Mouse (Mus musculus): ENCODE data around the gene Ppp4r3a.
"Not testable (repeated sequence)": the region's sequence is repeated elsewhere in the genome, so short reads cannot be mapped to it uniquely, and the experiment has no call there.

Gene Ppp4r3a

DNA sequence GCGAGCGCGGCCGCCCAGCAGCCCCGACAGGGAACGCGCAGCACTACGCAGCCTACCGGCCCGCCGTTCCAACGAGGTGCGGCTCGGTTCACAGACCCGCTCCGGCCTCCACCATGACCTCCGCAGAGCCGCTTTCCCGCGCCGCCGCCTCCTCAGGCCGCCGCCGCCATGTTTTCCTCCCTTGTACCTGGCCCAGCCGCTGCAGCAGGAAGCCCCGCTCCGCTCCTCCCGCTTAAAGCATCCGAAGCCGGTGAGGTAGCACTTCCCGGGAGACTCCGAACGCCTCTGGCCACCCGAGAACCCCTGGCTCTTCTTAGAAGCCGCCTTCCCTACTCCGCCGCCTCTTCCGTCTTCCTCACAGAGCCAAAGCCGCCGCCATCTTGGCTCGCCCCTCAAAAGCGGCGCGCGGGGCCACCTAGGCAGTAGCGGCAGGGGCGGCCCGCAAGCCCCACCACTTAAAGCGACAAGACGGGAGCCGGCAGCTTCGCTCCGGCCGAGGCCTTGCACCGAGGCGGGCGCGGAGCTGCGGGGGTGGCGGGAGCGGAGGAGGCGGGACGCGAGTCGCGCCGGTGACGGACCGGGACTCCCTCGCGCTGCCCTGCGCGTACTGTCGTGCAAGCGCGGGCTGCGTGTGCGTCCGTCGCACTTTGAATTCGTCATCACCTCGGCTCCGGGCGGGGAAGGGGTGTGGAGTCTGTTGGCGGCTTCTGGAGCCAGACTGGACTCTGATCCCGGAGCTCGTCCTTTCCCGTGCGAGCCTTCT is at the start of gene Ppp4r3a:
TSS of gene Ppp4r3a (minus strand) at position 627 of the 763 bp plus-strand sequence.
- DNase-seq (ENCODE audit: low spot score) = peak; percentile 93

DNA sequence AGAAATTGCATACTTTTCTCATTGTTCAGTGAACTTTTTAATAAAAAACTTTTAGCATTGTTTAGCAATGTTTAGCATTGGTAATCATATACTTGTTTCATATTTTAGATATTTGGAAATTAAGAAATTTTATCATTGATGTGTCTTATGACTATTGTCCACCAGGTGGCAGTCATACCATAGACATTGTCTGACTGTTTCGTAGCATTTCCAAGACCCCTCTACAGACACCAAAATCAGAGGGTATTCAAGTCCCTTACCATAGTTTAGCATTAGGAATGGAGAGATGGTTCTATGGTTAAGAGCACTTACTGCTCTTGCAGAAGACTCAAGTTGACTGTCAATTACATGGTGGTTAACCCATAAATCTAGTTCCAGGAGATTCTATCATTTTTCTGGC is 39.5 kb upstream of the Ppp4r3a start:
- DNase-seq (ENCODE audit: low spot score) = peak; percentile 6

DNA sequence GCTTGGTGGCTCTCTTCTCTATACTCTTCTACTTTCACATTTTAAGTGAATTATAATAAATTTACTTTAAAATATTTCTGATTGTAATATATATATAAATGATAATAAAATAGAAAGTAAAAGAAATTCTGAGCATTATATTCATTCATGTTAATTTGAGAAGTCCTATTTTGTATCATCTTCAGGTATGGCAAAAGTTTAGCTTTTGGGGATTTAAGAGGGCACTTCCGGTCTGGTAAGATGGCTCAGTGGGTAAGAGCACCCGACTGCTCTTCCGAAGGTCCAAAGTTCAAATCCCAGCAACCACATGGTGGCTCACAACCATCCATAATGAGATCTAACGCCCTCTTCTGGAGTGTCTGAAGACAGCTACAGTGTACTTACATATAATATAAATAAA is 38.6 kb upstream of the Ppp4r3a start:
- not testable (repeated sequence) for DNase-seq (ENCODE audit: low spot score)

DNA sequence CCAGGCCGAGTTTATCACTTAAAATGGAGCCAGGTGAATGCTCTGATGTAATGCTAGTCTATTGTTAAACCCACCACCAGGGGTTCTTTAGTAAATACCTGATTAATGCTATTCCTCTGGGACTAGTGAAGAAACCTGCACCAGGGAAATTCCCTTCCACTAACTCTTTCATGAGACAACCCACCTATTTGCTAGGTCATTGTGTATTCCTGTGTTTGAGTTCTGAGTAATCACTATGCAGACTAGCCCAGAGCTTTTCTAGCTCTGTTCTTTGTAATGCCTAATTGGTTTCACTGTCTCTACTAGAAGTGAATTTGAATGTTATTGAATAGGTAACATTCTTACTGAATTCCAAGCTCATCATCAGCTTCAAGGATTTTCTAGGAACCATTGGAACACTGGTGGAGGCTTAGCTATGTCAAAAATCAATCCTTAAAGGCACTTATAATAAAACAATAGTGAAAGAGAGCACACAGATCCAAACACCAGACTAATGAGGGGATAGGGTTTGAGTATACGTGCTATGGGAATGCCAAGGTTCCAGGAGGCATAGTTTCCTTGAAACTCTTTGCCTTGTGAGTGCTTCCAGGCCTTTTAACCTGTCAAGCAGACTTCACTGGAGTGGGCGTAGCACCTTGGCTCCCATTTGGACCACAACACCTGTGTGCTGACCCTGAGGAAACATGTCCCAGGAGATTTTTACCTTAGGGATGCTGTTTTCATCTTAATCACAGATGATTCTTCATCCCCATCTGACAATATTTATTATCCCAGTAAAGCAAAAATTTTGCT is 26.5 kb upstream of the Ppp4r3a start:
- not testable (repeated sequence) for DNase-seq (ENCODE audit: low spot score)

DNA sequence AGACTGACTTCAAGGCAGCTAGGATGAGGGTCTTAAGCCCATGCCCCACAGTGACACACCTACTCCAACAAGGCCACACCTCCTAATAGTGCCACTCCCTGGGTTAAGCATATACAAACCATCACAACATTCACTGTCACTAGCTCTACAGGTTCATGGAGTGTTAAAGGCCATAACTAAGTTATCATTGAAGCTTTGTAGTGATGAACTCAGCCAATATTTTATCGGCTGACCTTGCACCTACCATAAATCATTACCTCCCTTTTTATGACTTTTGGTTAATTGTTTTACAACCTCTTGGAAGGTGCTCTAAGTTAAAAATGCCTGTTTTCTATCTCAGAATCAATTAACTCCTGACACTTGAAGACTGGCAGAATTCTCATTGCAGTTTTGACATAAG is 24.2 kb upstream of the Ppp4r3a start:
- no peak for DNase-seq (ENCODE audit: low spot score)

DNA sequence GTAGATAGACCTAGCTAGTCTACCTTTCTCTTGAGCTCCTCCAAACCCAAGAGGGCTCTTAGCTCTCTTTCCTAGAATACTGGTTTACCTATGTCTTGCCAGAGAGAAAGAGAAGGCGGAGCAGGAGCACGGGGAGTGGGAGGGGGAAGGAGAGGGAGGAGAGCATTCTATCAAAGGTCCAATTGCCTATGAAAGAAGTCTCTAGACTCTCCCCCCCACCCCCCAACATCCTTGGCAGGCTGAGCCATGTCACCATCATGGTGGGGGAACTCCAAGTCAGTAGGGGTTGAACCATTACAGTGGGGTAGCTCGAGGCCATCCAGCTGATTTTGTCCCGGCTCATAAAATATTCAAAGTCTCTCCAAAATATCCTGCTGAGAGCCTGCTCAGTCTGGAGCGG is 22.1 kb upstream of the Ppp4r3a start:
- DNase-seq (ENCODE audit: low spot score) = no peak

DNA sequence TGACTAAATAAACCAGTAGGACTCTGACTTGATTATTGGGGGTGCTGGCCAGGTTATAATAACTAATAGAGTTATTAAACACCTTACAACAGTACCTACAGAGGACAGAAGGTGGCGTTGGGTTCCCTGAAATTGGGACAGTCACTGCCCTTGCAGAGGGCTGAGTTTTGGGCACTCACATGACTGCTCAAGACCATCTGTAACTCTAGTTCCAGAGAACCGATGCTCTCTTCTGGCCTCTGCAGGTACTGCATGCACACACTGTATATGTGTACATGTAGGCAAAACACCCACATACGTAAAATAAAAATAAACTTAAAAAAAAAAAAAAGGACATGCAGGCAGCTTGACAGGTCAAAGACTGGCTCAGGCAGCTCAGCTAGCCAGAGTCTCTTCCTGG is 19.1 kb upstream of the Ppp4r3a start:
- DNase-seq (ENCODE audit: low spot score) = peak; percentile 42

DNA sequence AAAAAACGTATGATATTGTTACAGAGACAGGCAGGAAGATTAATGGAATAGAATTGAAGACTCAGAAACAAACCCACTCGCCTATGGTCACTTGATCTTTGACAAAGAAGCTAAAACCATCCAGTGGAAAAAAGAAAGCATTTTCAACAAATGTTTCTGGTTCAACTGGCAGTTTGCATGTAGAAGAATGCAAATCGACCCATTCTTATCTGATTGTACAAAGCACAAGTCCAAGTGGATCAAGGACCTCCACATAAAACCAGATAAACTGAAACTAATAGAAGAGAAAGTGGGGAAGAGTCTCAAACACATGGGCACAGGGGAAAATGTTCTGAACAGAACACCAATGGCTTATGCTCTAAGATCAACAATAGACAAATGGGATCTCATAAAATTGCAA is 10.2 kb upstream of the Ppp4r3a start:
- DNase-seq (ENCODE audit: low spot score) = not testable (repeated sequence)

DNA sequence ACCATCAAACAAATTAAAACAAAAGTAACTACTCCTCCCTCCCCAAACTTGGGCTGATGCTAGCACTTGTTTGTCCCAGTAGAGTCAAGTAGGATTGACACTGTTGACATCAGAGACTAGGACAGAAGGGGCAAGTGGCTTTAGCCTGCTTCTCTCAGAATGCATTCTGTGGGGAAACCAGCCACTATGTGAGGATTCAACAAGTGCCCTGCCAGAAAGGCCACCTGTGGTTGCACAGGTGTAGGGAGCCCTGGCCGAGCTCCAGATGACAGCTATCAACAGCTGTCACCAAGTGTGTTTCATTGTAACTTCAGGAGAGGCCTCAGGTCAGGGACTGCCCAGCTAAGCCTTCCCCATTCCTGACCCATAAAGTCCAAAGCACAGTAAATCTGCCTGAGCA is 6.5 kb upstream of the Ppp4r3a start:
- no peak for DNase-seq (ENCODE audit: low spot score)

DNA sequence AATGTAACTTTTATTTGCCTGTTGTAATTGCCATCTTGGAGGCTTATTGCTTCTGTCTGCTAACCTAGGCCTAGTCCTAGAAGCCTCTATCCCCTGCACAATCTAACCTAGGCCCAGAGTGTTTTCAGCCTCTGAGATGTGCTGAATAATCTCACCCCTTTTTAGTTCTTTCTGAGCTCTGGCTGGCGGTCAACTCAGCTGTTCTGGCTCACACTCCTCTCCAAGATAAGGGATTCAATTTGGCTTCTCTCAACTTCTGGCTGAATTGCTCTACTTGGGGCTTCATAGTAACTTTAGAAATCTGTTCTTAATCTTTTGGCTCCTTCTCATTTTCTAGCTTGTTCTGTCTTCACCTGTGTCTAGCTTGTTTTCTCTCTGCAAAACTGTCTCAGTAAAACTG is 3.9 kb upstream of the Ppp4r3a start:
- no peak for DNase-seq (ENCODE audit: low spot score)

DNA sequence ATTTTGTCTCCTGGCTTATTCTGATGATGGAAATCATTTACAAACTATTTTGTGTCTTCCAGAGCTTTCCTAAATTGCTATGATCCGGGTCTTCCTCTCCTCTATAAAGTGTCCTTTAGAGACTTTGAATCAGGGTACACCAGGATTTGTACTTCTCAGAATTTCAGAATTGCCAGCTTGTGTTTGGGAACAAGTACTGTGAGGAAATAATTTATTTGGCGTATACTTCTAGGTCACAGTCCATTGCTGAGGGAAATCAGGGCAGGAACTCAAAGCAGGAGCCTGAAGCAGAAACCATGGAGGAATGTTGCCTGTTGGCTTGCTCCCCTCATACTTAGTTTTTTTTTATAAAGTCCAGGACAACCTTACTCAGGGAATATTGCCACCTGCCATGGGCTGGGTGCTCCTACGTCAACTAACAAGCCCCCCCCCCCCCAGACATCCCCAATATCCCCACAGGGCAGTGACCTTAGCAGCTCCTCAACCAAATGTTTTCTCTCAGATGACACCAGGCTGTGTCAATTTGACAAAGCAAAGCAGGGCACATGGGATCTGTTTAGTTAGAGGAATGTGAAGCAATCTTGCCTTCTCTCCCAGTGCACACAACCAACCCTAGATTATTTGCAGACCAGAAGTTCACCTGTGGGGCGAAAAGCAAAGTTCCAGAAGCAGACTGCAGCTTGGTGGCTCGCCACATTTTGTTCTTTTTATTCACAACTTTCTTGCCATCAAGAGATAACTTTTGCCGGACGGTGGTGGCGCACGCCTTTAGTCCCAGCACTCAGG is 1.6 kb upstream of the Ppp4r3a start:
- no peak for DNase-seq (ENCODE audit: low spot score)

DNA sequence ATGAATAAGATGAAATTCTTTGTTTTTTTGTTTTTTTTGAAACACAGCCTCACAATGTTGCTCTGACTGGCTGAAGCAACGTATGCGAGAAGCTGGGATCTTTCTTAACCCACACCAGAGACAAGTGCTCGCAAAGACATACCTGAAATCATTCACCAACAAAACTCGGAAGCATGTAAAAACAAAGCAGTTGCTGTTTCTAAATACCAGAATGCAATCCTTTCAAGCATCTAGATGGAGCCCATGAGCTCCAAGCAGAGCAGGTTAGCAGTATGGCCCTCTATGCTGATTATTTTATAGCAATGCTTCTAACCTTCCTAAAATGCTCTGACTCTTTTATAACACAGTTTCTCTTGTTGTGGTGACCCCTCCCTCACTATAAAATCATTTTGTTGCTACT is 735 bp upstream of the Ppp4r3a start:
- peak; percentile 21 for DNase-seq (ENCODE audit: low spot score)

DNA sequence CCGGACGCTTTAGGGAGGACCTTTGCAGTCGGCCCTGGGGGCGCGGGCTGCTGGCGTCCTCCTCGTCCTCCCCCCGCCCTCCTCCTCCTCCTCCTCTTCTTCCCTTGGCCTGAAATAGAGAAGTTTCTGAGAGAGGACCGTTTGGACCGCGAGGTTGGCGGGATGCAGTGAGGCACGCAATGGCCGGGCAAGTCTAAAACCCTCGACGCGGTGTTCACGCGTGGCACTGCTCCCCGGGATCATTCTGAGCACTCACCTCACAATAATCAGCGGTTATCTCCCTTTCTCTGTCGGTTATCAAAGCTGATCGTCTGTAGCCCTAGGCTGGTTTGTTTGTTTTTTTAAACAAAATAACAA is 315 bp upstream of the Ppp4r3a start:
- DNase-seq (ENCODE audit: low spot score) = no peak

DNA sequence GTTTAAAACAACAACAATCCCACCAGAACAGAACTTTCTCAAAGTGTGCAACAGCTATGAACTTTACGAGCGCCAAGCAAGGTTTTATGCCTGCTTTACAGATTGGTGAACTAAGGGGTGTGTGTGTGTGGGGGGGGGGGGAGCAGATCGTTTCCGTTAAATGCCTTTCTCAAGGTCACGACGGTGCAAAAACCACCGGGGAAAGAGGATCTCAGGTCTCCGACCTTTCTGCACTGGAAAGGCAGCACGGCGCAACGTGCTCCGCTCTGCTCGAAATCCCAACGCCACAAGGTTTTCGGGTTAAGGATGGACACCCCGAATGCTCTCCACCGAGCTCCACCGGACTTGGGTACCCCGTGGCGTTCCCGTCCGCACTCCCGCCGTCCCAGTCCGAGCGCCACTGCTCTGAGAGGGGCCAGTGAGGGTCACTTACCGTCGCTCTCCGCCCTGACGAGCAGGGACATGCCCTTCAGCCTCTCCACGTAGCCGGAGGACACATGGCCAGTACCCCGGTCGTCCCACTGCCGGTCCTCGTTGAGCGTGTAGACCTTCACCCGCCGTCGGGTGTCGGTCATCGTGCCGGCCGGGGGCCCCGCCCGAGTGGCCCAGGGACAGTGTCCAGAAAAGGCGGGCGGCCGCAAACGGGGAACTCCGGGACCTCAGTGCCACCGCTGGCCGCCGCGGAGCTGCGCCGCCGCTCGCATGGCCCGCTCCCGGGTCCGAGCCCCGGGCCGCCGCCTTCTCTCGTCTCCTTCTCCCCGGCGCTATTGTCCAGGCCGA is 1.0 kb downstream of the Ppp4r3a start:
- peak; percentile 21 for DNase-seq (ENCODE audit: low spot score)

DNA sequence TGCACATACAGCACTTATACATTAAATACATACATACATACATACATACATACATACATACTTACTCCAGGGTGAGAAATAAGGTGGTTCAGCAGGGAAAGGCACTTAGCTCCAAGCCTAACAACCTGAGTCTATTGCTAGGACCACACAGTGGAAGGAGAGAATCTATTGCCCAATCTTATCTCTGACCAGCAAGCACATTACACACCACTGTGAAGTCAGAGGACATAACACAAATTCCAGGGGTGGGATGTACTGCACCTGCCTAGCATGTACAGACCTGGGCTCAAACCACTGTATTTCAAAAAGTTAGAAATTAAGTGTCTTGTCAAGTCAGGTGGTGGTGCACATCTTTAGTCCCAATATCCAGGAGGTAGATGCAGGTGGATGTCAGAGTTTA is 5.5 kb downstream of the Ppp4r3a start:
- no peak for DNase-seq (ENCODE audit: low spot score)

DNA sequence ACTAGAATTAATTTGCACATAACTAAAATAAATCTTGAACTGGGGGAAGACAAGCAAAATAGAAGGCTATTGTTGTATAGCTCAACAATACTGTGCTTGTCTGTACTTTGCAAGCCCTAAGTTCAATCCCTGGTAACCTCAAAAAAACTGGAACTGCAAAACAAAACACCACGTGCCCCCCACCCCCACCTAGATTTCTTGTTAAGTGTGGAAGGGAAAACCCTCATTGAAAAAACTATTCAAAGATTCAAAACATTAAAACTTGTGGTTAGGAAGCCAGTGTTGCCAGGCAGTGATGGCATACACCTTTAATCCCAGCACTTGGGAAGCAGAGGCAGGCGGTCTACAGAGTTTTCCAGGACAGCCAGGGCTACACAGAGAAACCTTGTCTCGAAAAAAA is 8.1 kb downstream of the Ppp4r3a start:
- no peak for DNase-seq (ENCODE audit: low spot score)

DNA sequence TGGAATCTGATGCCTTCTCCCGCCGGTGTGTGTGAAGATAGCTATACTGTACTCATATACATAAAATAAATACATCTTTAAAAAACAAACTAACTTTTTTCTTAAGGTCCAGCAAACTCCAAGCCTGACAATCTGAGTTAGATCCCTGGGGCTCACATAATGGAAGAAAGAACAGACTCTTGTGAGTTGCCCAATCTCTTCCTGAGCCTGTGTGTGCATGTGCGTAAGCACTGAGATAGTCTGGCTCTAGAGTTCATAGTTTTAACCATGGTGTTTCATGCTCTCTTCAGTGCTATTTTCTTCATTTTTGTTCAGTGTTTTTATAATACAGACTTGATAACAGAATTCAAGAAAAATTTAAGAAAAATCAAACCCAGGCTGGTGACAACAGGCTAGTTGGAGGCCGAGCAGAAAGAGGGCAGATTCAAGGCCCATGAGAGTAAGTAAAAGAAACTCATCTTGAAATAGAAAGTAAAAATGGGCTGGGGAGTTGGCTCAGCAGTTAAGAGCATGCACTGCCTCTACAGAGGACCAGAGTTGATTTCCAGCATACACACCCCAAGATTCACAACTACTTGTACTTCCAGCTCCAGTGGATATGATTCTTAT is 8.6 kb downstream of the Ppp4r3a start:
- DNase-seq (ENCODE audit: low spot score) = no peak

DNA sequence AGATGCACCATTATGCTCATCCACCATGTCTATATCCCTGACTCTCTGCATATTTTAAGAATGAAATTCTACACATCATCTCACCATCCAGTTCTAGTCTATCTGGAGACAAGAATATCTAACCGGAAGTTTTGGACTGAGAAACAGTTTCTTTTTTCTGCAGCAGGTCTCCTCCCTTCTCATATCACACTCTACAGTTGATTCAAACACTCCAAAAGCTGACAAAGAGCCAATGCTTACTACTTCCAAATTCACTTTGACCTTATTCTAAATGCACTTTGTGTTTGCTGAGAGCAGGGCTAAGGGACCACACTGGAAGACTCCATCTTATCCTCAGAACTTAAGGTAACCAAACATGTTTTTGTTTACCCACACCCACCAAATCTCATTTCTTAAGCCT is 13.7 kb downstream of the Ppp4r3a start:
- no peak for DNase-seq (ENCODE audit: low spot score)

DNA sequence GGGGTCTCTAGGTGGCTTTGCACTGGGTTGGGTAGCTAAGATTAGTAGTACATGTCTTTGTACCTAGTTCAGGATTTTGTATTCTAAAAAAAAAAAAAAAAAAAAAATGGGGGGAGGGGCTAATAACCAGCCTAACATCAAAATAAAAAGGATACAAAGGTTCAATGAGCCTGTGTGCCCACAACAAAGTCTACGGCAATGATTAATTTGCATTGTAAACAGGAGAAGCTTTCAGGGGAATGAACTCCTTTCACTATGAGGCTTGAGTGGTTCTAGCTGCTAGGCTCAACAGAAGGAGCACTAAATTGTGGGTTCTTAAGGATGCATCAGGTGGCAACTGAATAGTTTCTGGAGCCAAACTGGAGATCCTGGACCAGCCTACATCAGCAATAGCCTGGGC is 17.2 kb downstream of the Ppp4r3a start:
- no peak for DNase-seq (ENCODE audit: low spot score)

DNA sequence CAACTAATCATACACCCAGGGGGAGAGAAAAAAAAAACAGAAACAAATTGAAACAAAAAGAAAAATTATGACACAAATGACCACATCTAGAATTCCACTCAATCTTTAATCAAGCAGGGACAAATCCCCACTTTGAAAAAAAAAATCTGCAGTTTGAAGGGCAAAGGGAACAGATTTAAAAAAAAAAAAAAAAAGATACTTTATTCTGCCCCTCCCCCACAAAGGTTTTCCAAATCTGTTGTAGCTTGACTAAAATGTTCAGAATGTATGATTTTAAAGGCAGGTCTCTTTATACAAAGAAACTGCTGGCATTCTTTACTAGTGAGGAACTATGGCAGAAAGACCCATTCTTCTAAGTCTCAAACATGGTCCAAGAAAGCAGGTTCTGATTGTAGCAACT is 43.5 kb downstream of the Ppp4r3a start:
- DNase-seq (ENCODE audit: low spot score) = no peak

DNA sequence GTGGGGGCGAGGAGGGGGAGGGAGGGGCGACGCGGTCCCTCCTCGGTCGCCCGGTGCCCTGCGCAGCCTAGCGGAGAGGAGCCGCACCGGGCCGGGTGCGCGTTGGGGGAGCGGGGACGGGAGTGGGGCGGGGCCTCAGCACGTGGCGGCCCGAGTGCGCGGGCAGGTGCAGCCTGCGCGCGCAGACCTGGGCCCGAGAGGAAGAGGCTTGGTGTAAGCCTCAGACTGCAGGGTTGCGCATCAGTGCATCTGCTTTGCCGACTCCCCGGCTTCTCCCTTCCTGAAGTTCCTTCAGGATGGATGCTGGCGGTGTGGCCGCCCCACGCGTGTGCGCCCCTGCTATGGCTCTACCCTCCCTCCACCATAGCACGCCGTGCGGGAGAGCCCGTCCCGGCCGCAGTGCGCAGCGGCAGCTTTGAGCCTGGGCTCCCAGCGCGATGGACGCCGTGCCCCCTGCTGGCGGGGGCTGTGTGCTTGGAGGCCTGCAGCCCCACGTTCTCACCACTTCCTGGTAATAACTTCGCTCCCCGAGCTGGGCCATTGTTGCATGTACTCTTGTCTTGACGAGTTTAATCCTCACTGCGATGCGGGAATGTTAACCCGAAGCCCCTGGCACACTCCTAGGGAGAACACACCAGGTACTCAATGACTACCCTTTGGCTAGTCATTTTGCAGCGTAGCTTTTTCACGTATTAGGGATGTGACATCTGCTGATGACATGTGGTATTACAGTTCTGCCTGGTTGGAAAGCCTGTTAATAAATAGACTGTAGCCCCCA is 54.4 kb downstream of the Ppp4r3a start, which contains the start of gene Ccdc88c:
TSS of gene Ccdc88c (minus strand) at position 103 of the 778 bp plus-strand sequence.
- peak; percentile 85 for DNase-seq (ENCODE audit: low spot score)

Measured in c-Kit-positive CD71-positive TER-119-positive erythroid progenitor cells, embryonic 14.5 days (primary cell).